Mouse (Mus musculus) splenic B cell, adult 2 months (primary cell): ENCODE measurements around the gene Ubr1.
"Not testable (repeated sequence)": the region's sequence is repeated elsewhere in the genome, so short reads cannot be mapped to it uniquely, and the experiment has no call there.

ENCODE experiments used
- DNase-seq: peaks from one replicate; pipeline ENCODE4 v3.0.0-alpha.2; 2011; ENCODE audit warnings: low read depth, low spot score
- H3K27me3 ChIP-seq: 2 replicates; pipeline ENCODE4 v1.6.1; 2012; ENCODE audit warnings: mild to moderate bottlenecking, low read length, moderate library complexity, mixed read lengths; ENCODE audit not compliant: control insufficient read depth, poor library complexity, insufficient read depth, severe bottlenecking
- H3K36me3 ChIP-seq: 2 replicates; pipeline ENCODE4 v1.6.1; 2012; ENCODE audit warnings: mild to moderate bottlenecking, low read length, moderate library complexity, mixed read lengths; ENCODE audit not compliant: control insufficient read depth, poor library complexity, insufficient read depth, severe bottlenecking

Gene Ubr1

GRCm38 (mm10) chr2:120983611-120984010, 13.1 kb upstream of the Ubr1 start:
- DNase-seq: no peak
- Histone ChIP-seq H3K27me3 (no peaks in the 10 kb centered on the region), H3K36me3 (peaks cover 11% of the 10 kb centered on the region)

GRCm38 (mm10) chr2:120980861-120981260, 10.3 kb upstream of the Ubr1 start:
- DNase-seq: no peak
- Histone ChIP-seq H3K36me3 (peaks cover 5% of the 10 kb centered on the region; the same call in 1 of the 2 replicates), H3K27me3 (no peaks in the 10 kb centered on the region)

- Histone ChIP-seq H3K27me3 (no peaks in the 10 kb centered on the region), H3K36me3 (peaks cover 5% of the 10 kb centered on the region; the same call in 1 of the 2 replicates)
- DNase-seq: no peak
Observed at GRCm38 (mm10) chr2:120979819-120980218, 9.3 kb upstream of the Ubr1 start.

DNA sequence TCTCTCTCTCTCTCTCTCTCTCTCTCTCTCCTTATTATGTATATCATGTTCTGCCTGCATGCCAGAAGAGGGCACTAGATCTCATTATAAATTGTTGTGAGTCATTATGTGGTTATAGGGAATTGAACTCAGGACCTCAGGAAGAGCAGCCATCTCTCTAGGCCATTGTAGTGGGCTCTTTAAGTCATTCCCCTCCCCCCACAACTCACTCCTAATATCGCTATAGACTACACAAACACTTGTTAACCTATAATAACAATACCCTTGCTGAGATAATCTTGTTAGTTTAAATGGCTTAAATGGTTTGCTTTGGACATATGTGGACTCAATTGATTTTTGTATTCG, 8.2 kb upstream of the Ubr1 start:
- DNase-seq: peak; percentile 50
- 0 out of 2 replicates have a peak, but pooled peaks cover 3% of the 10 kb centered on the region for H3K36me3 ChIP-seq
- H3K27me3 ChIP-seq: no peaks in the 10 kb centered on the region

DNA sequence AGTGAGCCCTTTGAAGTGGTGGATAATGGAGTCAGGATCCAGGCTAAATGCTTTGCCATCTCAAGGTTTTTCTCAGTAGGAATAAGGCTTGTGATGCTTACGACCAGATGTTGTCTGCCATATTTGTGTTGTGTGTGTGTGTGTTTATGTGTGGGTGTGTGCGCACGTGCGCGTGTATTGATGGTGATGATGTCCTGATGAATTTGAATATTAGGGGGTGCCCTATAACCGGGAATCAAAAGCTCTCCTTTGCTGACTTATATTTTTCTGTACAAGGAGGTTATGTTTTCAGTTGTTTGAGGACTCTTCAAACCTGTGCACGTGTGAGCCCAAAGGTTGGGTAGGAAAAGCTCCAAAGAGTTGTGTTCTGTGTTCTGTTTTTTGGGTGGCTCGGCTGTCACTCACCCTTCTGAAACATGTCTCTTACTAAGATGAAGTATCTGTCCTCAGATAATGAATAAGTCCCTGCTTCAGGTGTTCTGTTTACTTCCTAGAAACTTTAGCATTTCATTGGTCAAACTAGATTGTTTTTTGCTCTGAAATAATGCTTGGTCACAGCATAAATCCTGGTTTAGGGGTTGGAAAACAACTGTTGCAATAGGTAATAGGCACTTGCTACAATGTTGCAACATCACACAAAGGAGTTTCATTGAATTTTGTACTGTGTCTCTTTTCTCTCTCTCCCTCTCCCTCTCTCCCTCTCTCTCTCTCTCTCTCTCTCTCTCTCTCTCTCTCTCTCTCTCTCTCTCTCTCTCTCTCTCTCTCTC, 7.6 kb upstream of the Ubr1 start:
- peak; percentile 10 for DNase-seq
- no peaks in the 10 kb centered on the region for H3K27me3 ChIP-seq

GRCm38 (mm10) chr2:120976990-120977925, 6.7 kb upstream of the Ubr1 start, which contains the start of gene Tmem62:
Gene Tmem62, plus strand, starts transcription at chr2:120977017.
- H3K36me3 ChIP-seq: 0 out of 2 replicates have a peak, but pooled peaks cover 3% of the 10 kb centered on the region
- H3K27me3 ChIP-seq: no peaks in the 10 kb centered on the region
- peak; percentile 72 for DNase-seq

More for the DNA sequence above, 7.6 kb upstream of the Ubr1 start:
- H3K36me3 ChIP-seq: 0 out of 2 replicates have a peak, but pooled peaks cover 3% of the 10 kb centered on the region

- Histone ChIP-seq H3K36me3 (0 out of 2 replicates have a peak, but pooled peaks cover 3% of the 10 kb centered on the region), H3K27me3 (no peaks in the 10 kb centered on the region)
- DNase-seq: peak; percentile 47
Observed at GRCm38 (mm10) chr2:120976308-120976707, 5.8 kb upstream of the Ubr1 start.

- Histone ChIP-seq H3K36me3 (no peaks in the 10 kb centered on the region), H3K27me3 (no peaks in the 10 kb centered on the region)
- no peak for DNase-seq
Observed at GRCm38 (mm10) chr2:120972964-120973363, 2.4 kb upstream of the Ubr1 start.

DNA sequence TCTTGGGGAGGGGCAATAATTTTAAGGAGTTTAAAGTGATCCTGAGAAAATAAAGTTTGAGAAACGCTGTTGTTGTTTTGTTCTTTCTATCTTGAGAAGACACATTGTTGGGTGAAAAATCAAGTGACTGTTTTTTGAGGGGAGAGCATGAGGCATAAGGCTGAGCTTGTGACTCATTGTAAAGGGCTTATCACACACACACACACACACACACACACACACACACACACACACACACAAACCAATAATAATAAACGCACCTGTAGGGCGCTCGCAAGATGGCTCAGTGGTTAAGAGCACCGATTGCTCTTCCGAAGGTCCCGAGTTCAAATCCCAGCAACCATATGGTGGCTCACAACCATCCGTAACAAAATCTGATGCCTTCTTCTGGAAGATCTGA, 1.7 kb upstream of the Ubr1 start:
- not testable (repeated sequence) for H3K36me3 ChIP-seq, H3K27me3 ChIP-seq, DNase-seq

DNA sequence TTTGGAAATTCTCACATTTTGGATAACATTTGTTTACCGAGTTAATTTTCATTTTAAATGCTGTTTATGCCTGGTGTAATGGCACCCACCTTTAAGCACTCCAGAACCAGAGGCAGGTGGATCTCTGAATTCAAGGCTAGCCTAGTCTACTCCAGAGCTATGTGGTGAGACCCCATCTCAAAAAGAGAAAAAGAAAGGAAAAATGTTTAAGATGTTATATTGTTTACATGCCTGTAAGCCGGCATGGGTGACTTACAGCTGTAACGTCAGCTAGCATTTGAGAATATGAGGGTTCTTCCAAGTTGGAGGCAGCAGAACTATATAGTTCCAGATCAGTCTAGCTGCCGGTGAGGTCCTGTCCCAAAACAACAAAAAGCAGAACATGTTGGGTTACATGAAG, 1.3 kb upstream of the Ubr1 start:
- Histone ChIP-seq H3K27me3 (no peaks in the 10 kb centered on the region), H3K36me3 (no peaks in the 10 kb centered on the region)
- no peak for DNase-seq

DNA sequence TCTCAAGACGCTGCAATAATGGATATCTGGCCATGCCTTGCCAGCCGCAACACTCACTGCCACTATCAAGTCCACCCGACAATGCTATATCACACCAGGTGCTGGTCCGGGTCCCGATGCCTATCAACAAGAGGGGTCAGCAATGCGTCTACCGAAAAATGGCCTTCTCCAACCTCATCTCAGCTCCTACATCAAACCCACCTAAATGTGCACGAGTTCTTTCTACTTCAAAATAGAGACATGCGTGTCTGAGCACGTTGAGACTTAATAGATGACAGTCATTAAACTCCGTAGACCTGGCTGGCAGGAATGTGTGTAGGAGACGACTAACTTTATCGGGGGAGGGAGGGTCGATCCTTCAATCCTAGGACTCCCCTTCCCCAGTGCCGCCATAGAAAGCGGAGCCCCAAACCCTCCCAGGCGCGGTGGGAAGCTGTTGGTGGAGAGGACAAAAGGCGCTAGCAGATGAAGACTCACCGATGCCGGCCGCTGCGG, 423 bp downstream of the Ubr1 start:
- no peaks in the 10 kb centered on the region for H3K27me3 ChIP-seq
- H3K36me3 ChIP-seq: no peaks in the 10 kb centered on the region
- no peak for DNase-seq

GRCm38 (mm10) chr2:120965486-120965885, 5.0 kb downstream of the Ubr1 start:
- Histone ChIP-seq H3K27me3 (no peaks in the 10 kb centered on the region), H3K36me3 (0 out of 2 replicates have a peak, but pooled peaks cover 2% of the 10 kb centered on the region)
- DNase-seq: no peak

- no peaks in the 10 kb centered on the region for H3K27me3 ChIP-seq
- H3K36me3 ChIP-seq: 0 out of 2 replicates have a peak, but pooled peaks cover 4% of the 10 kb centered on the region
- no peak for DNase-seq
Observed at GRCm38 (mm10) chr2:120963110-120963509, 7.4 kb downstream of the Ubr1 start.

- peaks cover 6% of the 10 kb centered on the region; the same call in 1 of the 2 replicates for H3K36me3 ChIP-seq
- DNase-seq: no peak
- no peaks in the 10 kb centered on the region for H3K27me3 ChIP-seq
Observed at GRCm38 (mm10) chr2:120960261-120960660, 10.3 kb downstream of the Ubr1 start.

- no peaks in the 10 kb centered on the region for H3K27me3 ChIP-seq
- peaks cover 6% of the 10 kb centered on the region; the same call in 1 of the 2 replicates for H3K36me3 ChIP-seq
- DNase-seq: no peak
Observed at GRCm38 (mm10) chr2:120959827-120960226, 10.7 kb downstream of the Ubr1 start.
